Mouse (Mus musculus) testis, postnatal 10 days (tissue): ENCODE results near the gene Gm8720.
"Not testable (repeated sequence)": the region's sequence is repeated elsewhere in the genome, so short reads cannot be mapped to it uniquely, and the experiment has no call there.

Experiments used
- DNase-seq: peaks from one replicate; pipeline ENCODE4 v3.0.0; 2021; ENCODE audit warnings: low spot score

The Gm8720 gene

DNA sequence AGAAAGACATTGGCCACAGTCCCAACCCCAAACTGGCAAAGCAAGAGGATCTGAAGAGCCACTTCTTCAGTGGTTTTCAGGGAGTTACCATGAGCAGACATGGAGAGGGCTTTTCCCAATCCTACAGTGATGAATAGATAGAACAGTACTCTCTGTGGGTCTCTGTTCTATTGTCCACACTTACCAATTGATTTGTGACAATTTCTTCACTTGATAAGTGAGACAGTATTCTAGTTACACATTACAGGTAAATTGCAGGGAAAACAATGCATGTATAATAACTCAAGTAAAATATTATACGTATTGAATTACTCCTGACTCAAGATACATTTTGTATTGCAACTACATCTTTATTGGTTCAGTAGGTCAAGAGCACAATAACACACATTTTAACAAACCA is at the start of gene Gm8720:
Gene Gm8720 (minus strand): TSS at position 101 of the 400 bp plus-strand sequence.
- not testable (repeated sequence) for DNase-seq

DNA sequence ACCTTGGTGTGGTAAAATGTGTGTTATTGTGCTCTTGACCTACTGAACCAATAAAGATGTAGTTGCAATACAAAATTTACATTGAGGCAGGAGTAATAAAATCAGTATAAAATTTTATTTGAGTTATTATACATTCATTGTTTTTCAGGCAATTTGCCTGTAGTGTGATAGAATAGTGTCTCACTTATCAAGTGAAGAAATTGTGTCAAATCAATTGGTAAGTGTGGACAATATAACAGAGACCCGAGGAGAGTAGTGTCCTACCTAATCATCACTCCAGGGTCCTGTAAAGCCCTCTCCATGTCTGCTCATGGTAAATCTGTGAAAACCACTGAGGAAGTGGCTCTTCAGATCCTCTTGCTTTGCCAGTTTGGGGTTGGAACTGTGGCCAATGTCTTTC is 12.0 kb downstream of the Gm8720 start, which contains the start of gene Vmn1r163:
Gene Vmn1r163 (plus strand): TSS at position 301 of the 400 bp plus-strand sequence.
- not testable (repeated sequence) for DNase-seq

DNA sequence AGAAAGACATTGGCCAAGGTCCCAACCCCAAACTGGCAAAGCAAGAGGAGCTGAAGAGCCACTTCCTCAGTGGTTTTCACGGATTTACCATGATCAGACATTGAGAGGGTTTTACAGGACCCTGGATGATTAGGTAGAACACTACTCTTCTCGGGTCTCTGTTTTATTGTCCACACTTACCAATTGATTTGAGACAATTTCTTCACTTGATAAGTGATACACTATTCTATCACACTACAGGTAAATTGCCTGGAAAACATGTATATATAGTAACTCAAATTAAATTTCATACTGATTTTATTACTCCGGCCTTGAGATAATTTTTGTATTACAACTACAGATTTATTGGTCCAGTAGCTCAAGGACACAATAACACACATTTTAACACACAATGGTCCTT is 47.4 kb downstream of the Gm8720 start, which contains the start of gene Gm4216:
Gene Gm4216 (minus strand): TSS at position 101 of the 400 bp plus-strand sequence.
- DNase-seq, result not testable (repeated sequence)
